Mouse (Mus musculus) erythroblast, embryonic 14.5 days (primary cell): ENCODE measurements around the gene Cbarp.

Source experiments
- GATA1 ChIP-seq: IDR thresholded peaks from 2 replicates; pipeline ENCODE4 v1.6.1; 2012; ENCODE audit warnings: low read length, inconsistent platforms, mixed read lengths
- TAL1 ChIP-seq: IDR thresholded peaks from 3 replicates; pipeline ENCODE4 v1.6.1; 2012; ENCODE audit warnings: low read length, inconsistent platforms, mixed read lengths

GRCm38 (mm10) chr10:80135161-80135560 lies 5.5 kb downstream of the Cbarp start:
- TF ChIP-seq TAL1 (no peak), GATA1 (no peak)
